Mouse (Mus musculus): ENCODE measurements around the gene Vmn2r83. TPM values are rescaled to one million over a fixed set of nuclear protein-coding genes. Genes with fewer than 3 reads are reported as not detected.
"Not testable (repeated sequence)": the region's sequence is repeated elsewhere in the genome, so short reads cannot be mapped to it uniquely, and the experiment has no call there.

The Vmn2r83 gene
- polyA plus RNA-seq (2012; rRNA removed) = not detected in 2 replicates

GRCm38 (mm10) chr10:79468431-79468830 lies at the start of gene Vmn2r83:
Vmn2r83 (plus strand) TSS chr10:79468731.
- Histone ChIP-seq H3K4me3 (ENCODE audit: extremely low read depth, insufficient read depth, insufficient read length) (no peak within 1 kb of the TSS), H3K27ac (ENCODE audit: insufficient read depth, low read length) (no peak within 1 kb of the TSS), H3K4me1 (ENCODE audit: control insufficient read depth, insufficient read depth, insufficient read length) (no peaks in the 10 kb centered on the region), H3K36me3 (ENCODE audit: control insufficient read depth, insufficient read depth, low read length) (no peaks in the 10 kb centered on the region), H3K27me3 (ENCODE audit: control insufficient read depth, insufficient read depth, low read length) (no peaks in the 10 kb centered on the region)
- DNase-seq (ENCODE audit: low read depth in 1 of 2, low spot score in 2 of 2) = no peak
- TF ChIP-seq POLR2A (IDR thresholded peaks at IDR 0.05; ENCODE audit: low read depth, low read length) (no peak), CTCF (IDR thresholded peaks at IDR 0.05; ENCODE audit: extremely low read depth, insufficient read depth, insufficient read length, insufficient replicate concordance) (no peak)

DNA sequence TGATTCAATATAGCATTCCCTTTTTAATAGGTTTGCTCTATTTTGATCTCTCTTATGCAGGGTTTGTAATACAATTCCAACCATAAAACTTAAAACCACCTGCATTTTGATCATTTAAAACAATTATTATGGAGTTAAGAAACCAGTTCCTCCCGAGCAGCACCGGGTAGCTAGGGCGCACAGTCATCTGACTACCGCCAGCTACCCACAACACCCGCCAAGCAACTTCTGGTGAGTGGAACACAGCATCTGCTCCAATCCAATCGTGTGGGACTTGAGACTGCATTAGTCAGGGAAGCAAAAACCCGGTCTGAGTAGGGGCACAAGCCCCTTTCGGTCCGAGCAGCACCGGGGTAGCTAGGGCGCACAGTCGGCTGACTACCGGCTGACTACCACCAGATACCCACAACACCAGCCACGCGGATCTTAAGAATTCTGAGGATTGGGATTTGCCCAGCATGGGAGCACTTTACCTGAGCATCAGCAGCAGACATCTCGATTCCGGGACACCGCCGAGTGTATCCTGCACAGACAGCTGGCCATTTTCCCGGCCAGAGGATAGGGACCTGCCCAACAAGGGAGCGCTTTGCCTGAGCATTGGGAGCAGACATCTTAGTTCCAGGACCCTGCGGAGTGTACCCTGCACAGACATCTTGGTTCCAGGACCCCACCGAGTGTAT lies 33.2 kb upstream of the Vmn2r83 start:
- not testable (repeated sequence) for H3K4me3 ChIP-seq (ENCODE audit: extremely low read depth, insufficient read depth, insufficient read length); H3K36me3 ChIP-seq (ENCODE audit: control insufficient read depth, insufficient read depth, low read length); DNase-seq (ENCODE audit: low read depth in 1 of 2, low spot score in 2 of 2); H3K4me1 ChIP-seq (ENCODE audit: control insufficient read depth, insufficient read depth, insufficient read length); H3K27me3 ChIP-seq (ENCODE audit: control insufficient read depth, insufficient read depth, low read length); H3K27ac ChIP-seq (ENCODE audit: insufficient read depth, low read length)
- 87% methylated on average over 23 of the region's 23 CpGs for WGBS

- Histone ChIP-seq H3K36me3 (ENCODE audit: control insufficient read depth, insufficient read depth, low read length) (no peaks in the 10 kb centered on the region), H3K27me3 (ENCODE audit: control insufficient read depth, insufficient read depth, low read length) (no peaks in the 10 kb centered on the region), H3K4me3 (ENCODE audit: extremely low read depth, insufficient read depth, insufficient read length) (no peak overlapping the region), H3K27ac (ENCODE audit: insufficient read depth, low read length) (no peak overlapping the region), H3K4me1 (ENCODE audit: control insufficient read depth, insufficient read depth, insufficient read length) (no peaks in the 10 kb centered on the region)
- 70% methylated on average over 3 of the region's 3 CpGs for WGBS
- no peak for DNase-seq (ENCODE audit: low read depth in 1 of 2, low spot score in 2 of 2)
- TF ChIP-seq POLR2A (IDR thresholded peaks at IDR 0.05; ENCODE audit: low read depth, low read length) (no peak), CTCF (IDR thresholded peaks at IDR 0.05; ENCODE audit: extremely low read depth, insufficient read depth, insufficient read length, insufficient replicate concordance) (no peak)
Measured at GRCm38 (mm10) chr10:79495886-79496285, 27.4 kb downstream of the Vmn2r83 start.

DNA sequence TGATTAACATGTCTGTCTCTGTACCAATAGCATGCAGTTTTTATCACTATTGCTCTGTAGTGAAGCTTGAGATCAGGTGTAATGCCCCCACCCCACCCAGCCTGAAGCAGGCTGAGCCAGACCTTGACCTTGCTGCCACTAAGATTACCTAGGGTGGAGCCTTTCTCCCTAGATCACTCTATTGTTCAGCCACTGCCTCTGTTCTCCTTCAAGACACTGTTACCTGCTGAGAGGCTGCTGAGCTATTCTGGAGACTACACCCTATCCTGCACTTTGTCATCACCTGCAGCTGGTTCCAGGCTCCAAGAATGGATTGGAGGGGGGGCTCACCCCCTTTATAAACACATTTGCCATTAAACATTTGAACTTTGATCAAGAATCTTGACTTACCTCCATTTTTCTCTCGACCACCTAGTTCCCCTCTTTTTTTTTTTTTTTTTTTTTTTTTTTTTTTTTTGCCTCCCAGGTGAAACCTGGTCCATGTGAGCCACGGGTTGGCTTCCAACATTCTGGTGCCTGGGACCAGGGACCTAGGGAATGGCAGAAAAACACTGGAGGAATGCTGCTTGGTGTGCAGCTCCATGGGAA lies 28.3 kb downstream of the Vmn2r83 start:
- H3K27me3 ChIP-seq (ENCODE audit: control insufficient read depth, insufficient read depth, low read length) = no peaks in the 10 kb centered on the region
- 47% methylated on average over 2 of the region's 2 CpGs for WGBS
- DNase-seq (ENCODE audit: low read depth in 1 of 2, low spot score in 2 of 2) = no peak
- no peak overlapping the region for H3K27ac ChIP-seq (ENCODE audit: insufficient read depth, low read length)
- TF ChIP-seq POLR2A (IDR thresholded peaks at IDR 0.05; ENCODE audit: low read depth, low read length) (no peak), CTCF (IDR thresholded peaks at IDR 0.05; ENCODE audit: extremely low read depth, insufficient read depth, insufficient read length, insufficient replicate concordance) (no peak)
- H3K4me3 ChIP-seq (ENCODE audit: extremely low read depth, insufficient read depth, insufficient read length) = no peak overlapping the region
- no peaks in the 10 kb centered on the region for H3K36me3 ChIP-seq (ENCODE audit: control insufficient read depth, insufficient read depth, low read length)
- H3K4me1 ChIP-seq (ENCODE audit: control insufficient read depth, insufficient read depth, insufficient read length) = no peaks in the 10 kb centered on the region

GRCm38 (mm10) chr10:79502830-79503644 lies 34.5 kb downstream of the Vmn2r83 start:
- DNase-seq (ENCODE audit: low read depth in 1 of 2, low spot score in 2 of 2) = no peak
- no peak overlapping the region for H3K27ac ChIP-seq (ENCODE audit: insufficient read depth, low read length)
- no peaks in the 10 kb centered on the region for H3K36me3 ChIP-seq (ENCODE audit: control insufficient read depth, insufficient read depth, low read length)
- peaks cover 6% of the 10 kb centered on the region; the same call in 1 of the 2 replicates for H3K4me1 ChIP-seq (ENCODE audit: control insufficient read depth, insufficient read depth, insufficient read length)
- H3K4me3 ChIP-seq (ENCODE audit: extremely low read depth, insufficient read depth, insufficient read length) = no peak overlapping the region
- 54% methylated on average over 6 of the region's 6 CpGs for WGBS
- TF ChIP-seq CTCF (IDR thresholded peaks at IDR 0.05; ENCODE audit: extremely low read depth, insufficient read depth, insufficient read length, insufficient replicate concordance) (no peak), POLR2A (IDR thresholded peaks at IDR 0.05; ENCODE audit: low read depth, low read length) (no peak)
- no peaks in the 10 kb centered on the region for H3K27me3 ChIP-seq (ENCODE audit: control insufficient read depth, insufficient read depth, low read length)

- H3K36me3 ChIP-seq (ENCODE audit: control insufficient read depth, insufficient read depth, low read length) = no peaks in the 10 kb centered on the region
- WGBS = 3% methylated on average over 2 of the region's 2 CpGs
- no peak for TF ChIP-seq CTCF (IDR thresholded peaks at IDR 0.05; ENCODE audit: extremely low read depth, insufficient read depth, insufficient read length, insufficient replicate concordance)
- no peak for TF ChIP-seq POLR2A (IDR thresholded peaks at IDR 0.05; ENCODE audit: low read depth, low read length)
- peaks cover 6% of the 10 kb centered on the region; the same call in 1 of the 2 replicates for H3K4me1 ChIP-seq (ENCODE audit: control insufficient read depth, insufficient read depth, insufficient read length)
- no peak overlapping the region for H3K27ac ChIP-seq (ENCODE audit: insufficient read depth, low read length)
- DNase-seq (ENCODE audit: low read depth in 1 of 2, low spot score in 2 of 2) = peak in 1 of 2 experiments; percentile 8
- H3K4me3 ChIP-seq (ENCODE audit: extremely low read depth, insufficient read depth, insufficient read length) = no peak overlapping the region
- H3K27me3 ChIP-seq (ENCODE audit: control insufficient read depth, insufficient read depth, low read length) = no peaks in the 10 kb centered on the region
Measured at GRCm38 (mm10) chr10:79506709-79507108, 38.2 kb downstream of the Vmn2r83 start.

Data from spleen, adult 2 months (tissue).